Mouse (Mus musculus) thymus, adult 18-20 months (tissue): ENCODE measurements around the gene Il13ra1.

Experiments
- DNase-seq, 2 experiments: peaks; one replicate each; pipeline ENCODE4 v3.0.0; 2022; ENCODE audit warnings: mixed read lengths in 2 of 2

Gene Il13ra1

GRCm38 (mm10) chrX:36111622-36112421 is at the start of gene Il13ra1:
Gene Il13ra1 (plus strand): TSS chrX:36112110.
- peak; percentile 2 to 3 for DNase-seq

GRCm38 (mm10) chrX:36073997-36074396 is 37.9 kb upstream of the Il13ra1 start:
- no peak for DNase-seq

- DNase-seq = no peak
Measured at GRCm38 (mm10) chrX:36077164-36077563, 34.7 kb upstream of the Il13ra1 start.

- DNase-seq = no peak
Measured at GRCm38 (mm10) chrX:36082917-36083316, 29.0 kb upstream of the Il13ra1 start.

GRCm38 (mm10) chrX:36088464-36089256 is 23.2 kb upstream of the Il13ra1 start:
- DNase-seq = no peak

- DNase-seq = no peak
Measured at GRCm38 (mm10) chrX:36100883-36101282, 11.0 kb upstream of the Il13ra1 start.

GRCm38 (mm10) chrX:36101318-36101717 is 10.6 kb upstream of the Il13ra1 start:
- no peak for DNase-seq

- DNase-seq = no peak
Measured at GRCm38 (mm10) chrX:36108601-36109000, 3.3 kb upstream of the Il13ra1 start.

- no peak for DNase-seq
Measured at GRCm38 (mm10) chrX:36112422-36112750, 476 bp downstream of the Il13ra1 start.

GRCm38 (mm10) chrX:36115171-36115570 is 3.3 kb downstream of the Il13ra1 start:
- no peak for DNase-seq

- no peak for DNase-seq
Measured at GRCm38 (mm10) chrX:36129037-36129770, 17.3 kb downstream of the Il13ra1 start.

GRCm38 (mm10) chrX:36129771-36130108 is 17.8 kb downstream of the Il13ra1 start:
- no peak for DNase-seq

- no peak for DNase-seq
Measured at GRCm38 (mm10) chrX:36136346-36136745, 24.4 kb downstream of the Il13ra1 start.

- DNase-seq = no peak
Measured at GRCm38 (mm10) chrX:36141994-36142639, 30.2 kb downstream of the Il13ra1 start.

- no peak for DNase-seq
Measured at GRCm38 (mm10) chrX:36146746-36147145, 34.8 kb downstream of the Il13ra1 start.

GRCm38 (mm10) chrX:36150100-36150499 is 38.2 kb downstream of the Il13ra1 start:
- DNase-seq = no peak

- DNase-seq = no peak
Measured at GRCm38 (mm10) chrX:36156677-36157076, 44.8 kb downstream of the Il13ra1 start.

- no peak for DNase-seq
Measured at GRCm38 (mm10) chrX:36161567-36161966, 49.7 kb downstream of the Il13ra1 start.

- DNase-seq = no peak
Measured at GRCm38 (mm10) chrX:36183625-36184024, 71.7 kb downstream of the Il13ra1 start.

GRCm38 (mm10) chrX:36186036-36186435 is 74.1 kb downstream of the Il13ra1 start:
- no peak for DNase-seq

GRCm38 (mm10) chrX:36186443-36186842 is 74.5 kb downstream of the Il13ra1 start:
- DNase-seq = no peak

- DNase-seq = no peak
Measured at GRCm38 (mm10) chrX:36193951-36194350, 82.0 kb downstream of the Il13ra1 start.
